Mouse (Mus musculus): Measurements from ENCODE around the gene Pnkp.

Pnkp gene

DNA sequence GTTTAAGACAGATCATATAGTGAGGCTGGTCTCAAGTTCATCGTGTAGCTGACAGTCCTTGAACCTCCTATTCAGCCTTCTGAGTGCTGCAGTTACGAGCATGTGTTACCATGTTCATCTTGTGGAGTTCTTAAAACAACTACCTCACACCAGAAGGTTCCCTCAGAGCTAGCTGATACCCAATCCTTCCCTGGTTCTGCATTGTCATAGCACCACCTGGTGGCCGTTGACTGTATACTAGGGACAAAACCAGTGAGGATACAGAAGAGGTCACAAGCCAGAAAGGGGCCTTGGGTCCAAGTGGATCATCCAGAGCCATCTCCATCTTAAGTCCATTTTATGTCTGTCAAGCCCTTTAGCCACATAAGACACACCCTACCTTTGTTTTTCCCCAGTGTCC is 32.1 kb upstream of the Pnkp start:
- in situ Hi-C loops (cut with MboI, MseI), result loop anchor here in 1 of 2 experiments (5.0 kb wide), 1 partner anchor 103 kb away; no protein-coding TSS in a partner anchor

DNA sequence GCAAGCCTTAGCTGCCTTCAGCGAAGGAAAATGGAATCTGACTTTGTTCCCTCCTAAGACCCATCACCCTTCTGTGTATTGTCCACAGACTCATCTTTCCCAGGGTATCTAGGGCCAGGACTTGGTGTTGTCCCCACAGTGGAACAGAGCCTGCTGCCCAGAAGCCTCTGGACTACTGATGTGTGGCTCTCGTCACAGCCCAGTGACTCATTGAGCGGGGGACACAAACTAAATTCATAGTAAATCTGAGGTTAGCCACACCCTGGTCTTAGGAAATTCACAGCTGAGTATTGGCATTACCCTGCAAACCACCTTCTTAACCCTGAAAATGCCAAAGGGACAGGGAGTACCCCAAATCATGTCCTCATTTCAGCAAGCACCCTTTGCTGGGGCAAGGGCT is 30.2 kb upstream of the Pnkp start:
- in situ Hi-C loops (cut with MboI, MseI), result loop anchor here in 1 of 2 experiments (5.0 kb wide), 1 partner anchor 104 kb away; no protein-coding TSS in a partner anchor

DNA sequence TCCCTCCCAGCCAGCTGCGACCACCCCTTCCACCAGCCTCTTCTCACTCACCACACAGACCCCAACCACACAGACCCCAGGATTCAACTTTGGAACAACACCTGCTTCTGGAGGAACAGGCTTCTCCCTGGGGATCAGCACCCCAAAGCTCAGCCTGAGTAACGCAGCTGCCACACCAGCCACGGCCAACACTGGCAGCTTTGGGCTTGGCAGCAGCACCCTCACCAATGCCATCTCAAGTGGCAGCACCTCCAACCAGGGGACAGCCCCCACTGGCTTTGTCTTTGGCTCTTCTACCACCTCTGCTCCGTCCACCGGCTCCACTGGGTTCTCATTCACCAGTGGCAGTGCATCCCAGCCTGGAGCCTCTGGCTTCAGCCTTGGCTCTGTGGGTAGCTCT is 28.2 kb upstream of the Pnkp start:
- in situ Hi-C loops (cut with MboI, MseI), result loop anchor here in 1 of 2 experiments (5.0 kb wide), 1 partner anchor 106 kb away; no protein-coding TSS in a partner anchor

DNA sequence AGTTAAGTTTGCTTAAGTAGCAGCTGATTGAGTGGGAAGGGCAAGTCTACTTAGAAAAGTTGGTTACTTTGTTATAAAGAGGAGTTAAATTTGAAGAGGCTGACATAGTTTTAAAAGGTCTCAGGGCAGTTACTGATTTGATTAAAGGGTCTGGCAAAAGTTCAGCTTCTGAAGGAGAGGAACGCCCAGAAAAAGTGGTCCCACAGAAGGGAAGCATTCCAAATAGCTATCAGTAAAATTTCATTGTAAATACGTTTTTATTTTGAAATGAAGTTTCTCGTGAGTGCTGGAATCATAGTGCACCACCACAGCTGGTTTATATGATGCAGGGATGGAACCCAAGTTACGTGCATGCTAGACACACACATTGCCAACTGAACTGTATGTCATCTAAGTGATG is 24.2 kb upstream of the Pnkp start:
- in situ Hi-C loops (cut with MboI, MseI), result no loop called here

DNA sequence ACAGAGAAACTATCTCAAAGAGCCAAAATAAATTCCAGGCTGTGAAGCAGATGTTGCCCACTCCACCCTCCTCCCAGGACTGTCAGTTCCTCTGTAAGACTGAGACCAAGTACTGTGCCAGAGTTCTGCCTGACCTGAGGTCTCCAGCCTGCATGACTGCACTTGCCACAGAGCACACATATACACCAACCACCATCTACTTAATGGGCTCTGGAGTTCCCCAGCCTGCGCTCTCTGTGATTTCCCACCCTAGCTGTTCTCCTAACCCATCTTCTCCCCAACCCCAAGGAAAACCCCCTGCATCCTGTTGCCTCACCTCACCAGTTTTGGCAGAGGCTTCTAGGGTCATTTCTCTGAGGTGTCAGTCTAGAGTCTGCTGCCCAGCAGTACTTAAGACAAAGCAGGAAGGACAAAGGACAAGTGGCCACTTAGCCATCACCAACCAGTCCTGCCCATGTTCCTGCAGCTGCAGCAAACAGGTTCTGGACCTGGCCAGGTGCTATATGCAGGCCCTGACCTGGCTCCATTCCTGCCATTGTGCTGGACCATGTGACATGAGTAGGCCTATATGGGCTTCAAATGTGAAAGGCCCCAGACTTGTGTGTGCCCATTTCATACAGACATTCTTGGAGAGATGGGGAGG is 21.4 kb upstream of the Pnkp start:
- in situ Hi-C loops (cut with MboI, MseI), result no loop called here

DNA sequence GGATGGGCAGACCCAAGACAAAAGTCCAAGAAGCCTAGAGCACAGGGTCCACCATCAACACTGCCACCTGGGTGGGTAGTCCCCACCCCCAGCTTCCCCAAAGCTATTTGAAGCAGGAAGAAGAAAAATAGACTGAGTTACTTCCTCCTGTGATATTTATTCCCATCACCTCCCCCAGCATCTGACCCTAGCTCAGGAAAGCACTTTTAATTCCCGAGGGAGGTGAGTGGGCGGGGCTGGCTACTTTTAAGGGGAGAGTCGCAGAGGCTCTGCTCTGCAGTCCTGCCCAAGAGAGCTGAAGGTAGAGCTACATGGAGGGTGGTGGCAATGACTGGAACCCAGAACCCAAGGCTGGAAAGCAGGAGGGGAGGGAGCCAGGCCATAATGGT is 20.9 kb upstream of the Pnkp start:
- in situ Hi-C loops (cut with MboI, MseI), result no loop called here

DNA sequence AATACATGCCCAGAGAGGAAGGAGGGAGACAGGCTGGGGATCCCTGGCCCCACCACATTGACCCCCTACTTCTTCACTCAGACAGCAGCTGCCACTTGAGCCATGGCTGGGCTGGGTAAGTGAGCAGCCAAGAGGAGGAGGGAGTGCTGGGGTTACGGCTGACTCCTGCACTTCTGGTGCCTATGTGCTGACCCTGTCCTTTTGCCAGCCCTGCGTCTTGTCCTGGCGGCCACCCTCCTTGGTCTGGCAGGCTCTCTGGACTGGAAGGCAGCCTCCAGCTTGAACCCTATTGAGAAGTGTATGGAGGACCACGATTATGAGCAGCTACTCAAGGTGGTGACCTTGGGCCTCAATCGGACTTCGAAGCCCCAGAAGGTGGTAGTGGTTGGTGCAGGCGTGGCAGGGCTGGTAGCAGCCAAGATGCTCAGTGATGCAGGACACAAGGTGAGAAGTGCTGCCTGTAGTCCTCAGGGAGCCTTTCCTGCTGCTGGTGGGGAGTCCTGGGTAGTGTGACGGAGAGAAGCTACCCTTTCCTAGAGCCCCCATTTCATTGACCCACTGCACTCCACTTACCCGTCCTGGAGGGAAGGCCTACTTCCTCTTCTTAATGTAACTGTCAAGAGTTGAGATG is 20.4 kb upstream of the Pnkp start:
- in situ Hi-C loops (cut with MboI, MseI), result no loop called here

DNA sequence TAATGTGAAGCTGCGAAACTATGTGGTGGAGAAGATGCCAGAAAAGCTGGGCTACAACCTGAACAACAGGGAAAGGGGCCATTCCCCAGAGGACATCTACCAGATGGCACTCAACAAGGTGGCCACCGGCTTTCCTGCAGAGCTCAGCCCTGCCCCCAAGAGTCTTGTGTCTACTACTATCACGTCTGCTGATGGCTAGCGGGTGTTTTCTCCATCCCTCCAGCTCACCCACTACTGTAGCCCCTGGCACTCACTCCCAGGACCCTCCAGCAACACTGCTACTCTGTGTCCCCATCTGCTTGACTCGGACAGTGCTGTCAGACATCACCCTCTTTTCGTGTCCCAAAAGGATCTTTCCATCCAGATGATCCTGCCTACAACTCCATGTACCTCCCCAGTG is 18.9 kb upstream of the Pnkp start:
- in situ Hi-C loops (cut with MboI, MseI), result no loop called here

DNA sequence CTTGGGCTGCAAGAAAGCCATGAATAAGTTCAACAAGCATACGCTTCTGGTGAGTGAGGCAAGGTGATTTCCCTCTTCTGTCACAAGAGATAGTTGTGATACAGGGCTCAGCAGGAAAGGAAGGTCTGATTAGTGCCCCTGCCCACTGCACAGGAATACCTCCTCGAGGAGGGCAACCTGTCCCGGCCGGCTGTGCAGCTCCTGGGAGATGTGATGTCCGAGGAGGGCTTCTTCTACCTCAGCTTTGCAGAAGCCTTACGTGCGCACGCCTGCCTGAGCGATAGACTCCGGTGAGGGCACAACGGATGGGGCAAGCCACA is 17.8 kb upstream of the Pnkp start:
- in situ Hi-C loops (cut with MboI, MseI), result no loop called here

DNA sequence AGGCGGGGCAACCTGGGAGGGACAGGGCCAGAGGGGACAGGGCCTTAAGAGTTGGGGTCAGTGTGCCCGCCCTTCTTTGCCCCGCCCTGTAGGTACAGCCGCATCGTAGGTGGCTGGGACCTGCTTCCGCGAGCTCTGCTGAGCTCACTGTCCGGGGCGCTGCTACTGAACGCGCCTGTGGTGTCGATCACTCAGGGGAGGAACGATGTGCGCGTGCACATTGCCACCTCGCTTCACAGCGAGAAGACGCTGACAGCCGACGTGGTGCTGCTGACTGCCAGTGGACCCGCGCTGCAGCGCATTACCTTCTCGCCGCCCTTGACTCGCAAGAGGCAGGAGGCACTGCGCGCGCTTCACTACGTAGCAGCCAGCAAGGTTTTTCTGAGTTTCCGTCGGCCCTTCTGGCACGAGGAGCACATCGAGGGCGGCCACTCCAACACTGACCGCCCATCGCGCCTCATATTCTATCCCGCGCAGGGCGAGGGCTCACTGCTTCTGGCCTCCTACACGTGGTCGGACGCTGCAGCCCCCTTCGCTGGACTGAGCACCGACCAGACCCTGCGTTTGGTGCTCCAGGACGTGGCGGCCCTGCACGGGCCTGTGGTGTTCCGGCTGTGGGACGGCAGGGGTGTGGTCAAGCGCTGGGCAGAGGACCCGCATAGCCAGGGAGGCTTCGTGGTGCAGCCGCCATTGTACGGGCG is 17.3 kb upstream of the Pnkp start:
- in situ Hi-C loops (cut with MboI, MseI), result no loop called here

DNA sequence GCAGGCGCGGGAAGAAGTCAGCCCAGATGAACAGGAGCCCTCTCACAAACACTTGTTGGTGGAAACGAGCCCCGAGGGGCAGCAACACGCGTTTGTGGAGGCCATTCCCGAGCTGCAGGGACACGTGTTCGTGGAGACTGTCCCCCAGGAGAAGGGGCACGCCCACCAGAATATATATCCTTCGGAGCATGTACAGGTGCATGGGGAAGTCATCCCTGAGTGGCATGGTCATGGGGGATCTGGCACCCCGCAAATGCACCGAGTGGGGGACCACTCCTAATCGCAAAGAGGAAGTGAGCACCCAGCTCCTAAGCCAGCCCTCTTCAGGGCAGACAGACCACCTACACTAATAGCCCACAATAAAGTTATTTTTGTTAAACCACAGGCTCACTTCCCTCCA is 16.5 kb upstream of the Pnkp start:
- in situ Hi-C loops (cut with MboI, MseI), result no loop called here

DNA sequence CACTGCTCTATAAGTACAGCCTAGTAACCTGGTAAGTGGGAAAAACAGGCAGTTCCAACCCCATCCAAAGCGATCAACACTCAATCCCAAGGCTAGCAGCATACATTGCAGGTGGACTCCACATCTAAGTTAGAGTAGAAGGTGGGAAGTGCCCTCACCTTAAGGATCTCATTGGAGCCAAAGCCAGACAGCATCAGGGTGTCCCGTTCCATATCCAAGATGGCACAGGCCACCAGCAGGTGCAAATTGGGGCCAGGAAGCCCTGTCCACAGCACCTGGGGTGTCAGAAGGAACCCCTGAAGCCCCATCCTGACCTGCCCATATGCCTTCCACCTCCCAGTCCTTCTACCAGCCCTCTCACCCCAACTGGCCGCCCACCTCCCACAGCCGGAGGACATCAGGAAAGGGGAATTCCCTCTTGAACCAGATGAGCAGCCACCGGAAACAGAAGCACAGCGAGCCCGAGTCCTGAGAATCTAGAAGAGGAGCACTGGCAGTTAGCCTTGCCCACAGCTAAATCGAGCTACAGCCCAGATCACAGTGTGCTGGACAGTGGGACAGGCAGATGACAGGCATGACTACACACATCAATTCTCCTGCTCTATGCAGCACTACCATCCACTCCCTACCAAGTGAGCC is 15.0 kb upstream of the Pnkp start:
- in situ Hi-C loops (cut with MboI, MseI), result no loop called here

DNA sequence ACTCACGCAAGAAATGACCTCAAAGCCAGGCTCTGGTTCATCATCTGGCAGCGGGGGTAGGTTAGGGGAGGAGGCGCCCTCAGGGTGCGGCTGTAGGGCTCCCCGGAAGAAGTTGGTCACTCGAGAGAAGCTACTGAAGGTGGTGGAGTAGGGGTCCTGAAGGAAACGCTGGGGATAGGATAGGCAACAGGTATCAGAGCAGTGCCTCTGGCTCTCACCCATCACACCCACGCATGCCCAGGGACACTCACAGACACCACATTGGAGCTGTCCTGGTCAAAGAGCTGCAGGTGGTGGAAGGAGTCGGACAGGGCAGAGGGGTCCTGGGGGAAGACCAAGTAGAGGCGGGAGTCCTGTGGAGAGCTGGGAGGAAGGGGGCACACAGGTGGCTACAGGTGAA is 11.9 kb upstream of the Pnkp start:
- in situ Hi-C loops (cut with MboI, MseI), result no loop called here

DNA sequence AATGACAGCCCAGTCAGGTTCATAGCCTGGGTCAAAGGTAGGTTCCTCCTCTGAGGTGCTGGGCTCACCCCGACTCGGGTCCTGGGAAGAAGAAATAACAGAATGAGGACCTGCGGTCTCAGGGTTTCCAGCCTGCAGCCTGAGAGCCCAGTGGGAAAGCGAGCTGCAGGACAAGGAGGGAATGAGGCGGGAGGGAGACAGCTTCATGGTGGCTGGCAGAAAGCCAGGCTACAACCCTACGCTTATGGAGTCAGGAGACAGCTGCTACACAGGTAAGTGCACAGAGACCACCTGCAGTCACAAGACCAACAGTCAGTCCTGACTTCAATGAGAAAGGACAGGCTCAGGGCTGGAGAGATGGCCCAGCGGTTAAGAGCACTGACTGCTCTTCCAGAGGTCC is 10.1 kb upstream of the Pnkp start:
- in situ Hi-C loops (cut with MboI, MseI), result no loop called here

DNA sequence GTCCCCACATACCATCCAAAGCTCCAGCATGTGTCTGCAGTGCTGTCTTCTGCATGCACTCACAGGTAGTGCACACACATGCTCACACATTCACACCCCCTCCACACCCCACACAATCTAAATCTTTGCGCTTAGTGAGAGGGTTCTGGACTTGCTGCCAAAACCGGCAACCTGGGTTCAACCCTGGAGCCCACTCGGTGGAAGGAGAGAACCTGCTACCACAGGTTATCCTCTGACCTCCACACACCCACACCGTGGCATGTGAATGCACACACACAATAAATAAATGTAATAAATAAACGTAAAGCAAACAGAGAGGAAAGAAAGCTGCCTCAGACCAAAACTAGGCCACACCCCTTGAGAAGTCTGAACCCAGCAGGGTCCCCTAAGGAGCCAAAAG is 9.2 kb upstream of the Pnkp start:
- in situ Hi-C loops (cut with MboI, MseI), result no loop called here

DNA sequence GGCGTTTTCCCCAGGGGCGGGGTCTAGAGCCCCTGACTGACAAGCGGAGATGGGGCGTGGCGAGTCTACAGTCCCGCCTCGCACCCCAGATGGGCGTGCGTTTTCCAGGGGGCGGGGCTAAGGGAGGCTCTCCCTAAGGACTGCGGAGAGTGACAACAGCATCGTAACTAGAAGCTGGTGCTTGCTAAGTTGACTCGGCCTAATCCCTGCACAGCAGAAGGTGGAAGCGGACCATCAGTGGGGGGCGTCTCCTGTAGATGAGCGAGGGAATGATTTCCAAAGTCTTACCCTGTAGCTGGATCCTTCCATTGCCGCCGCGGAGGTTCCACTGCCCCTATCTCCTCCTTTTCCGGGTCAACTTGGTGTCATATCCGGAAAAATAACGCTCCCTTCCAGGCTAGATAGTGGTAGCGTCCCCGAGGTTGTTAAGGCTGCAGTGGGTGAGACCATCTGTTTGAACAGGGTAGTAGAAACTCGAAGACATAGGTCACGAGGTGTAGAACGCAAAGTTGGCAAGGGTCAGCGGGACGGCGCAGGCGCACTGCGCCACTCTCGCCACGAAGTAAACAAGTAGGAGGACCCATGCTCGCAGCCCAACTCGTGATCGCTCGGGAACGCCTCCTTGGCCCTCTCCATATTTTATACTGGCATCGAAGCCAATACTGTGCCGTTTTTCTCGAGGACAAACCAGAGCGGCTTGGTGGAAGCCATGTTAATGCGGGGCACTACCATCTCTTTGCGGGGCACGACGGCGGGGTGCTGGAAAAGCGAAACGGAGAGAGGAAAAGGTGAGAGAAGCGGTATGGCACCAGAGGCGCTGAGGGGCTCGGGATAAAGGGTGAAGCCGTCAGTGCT is 8.2 kb upstream of the Pnkp start, which contains the start of the genes Akt1s1 and Tbc1d17:
Akt1s1 (plus strand) TSS at position 431 of the 855 bp plus-strand sequence.
Tbc1d17 (minus strand) TSS at position 519 of the 855 bp plus-strand sequence.
- in situ Hi-C loops (cut with MboI, MseI), result no loop called here

DNA sequence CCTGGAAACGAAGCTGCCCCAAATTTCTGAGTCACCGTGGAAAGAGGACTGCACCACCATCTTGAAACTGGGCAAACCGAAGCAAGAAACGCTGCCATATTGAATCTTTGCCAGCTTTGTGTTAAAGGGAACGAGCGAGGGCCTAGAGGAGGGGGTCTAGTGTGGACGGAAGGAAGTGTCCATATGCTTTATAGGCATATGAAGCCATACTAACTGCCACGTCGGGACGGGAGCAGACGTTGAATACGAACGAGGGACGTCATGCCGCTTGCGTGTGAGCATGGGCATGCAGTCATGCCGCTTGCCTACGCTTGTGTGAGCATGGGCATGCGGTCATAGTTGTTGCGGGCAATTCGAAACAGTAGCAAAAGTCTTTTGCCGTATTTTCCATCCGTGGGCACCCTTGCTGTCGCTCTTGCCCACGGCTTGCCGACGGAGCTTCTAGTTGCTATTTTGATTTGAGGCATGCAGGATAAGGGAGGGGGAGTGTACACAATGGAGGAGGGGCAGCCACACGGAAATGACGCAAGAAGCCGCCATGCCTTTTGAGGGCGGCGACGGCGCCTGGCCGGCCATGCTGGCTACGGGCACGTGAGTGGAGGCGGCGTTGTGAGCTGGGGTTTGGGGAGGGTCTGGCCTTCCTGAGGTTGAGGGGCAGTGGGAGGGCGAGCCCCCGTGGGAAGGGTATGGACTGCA is 7.4 kb upstream of the Pnkp start:
- in situ Hi-C loops (cut with MboI, MseI), result loop anchor here in 1 of 2 experiments (5.0 to 10.0 kb wide), 6 partner anchors 102 to 1055 kb away; partner anchors contain the start of genes Fam83e, Klk8, Klk9 and Nr1h2

DNA sequence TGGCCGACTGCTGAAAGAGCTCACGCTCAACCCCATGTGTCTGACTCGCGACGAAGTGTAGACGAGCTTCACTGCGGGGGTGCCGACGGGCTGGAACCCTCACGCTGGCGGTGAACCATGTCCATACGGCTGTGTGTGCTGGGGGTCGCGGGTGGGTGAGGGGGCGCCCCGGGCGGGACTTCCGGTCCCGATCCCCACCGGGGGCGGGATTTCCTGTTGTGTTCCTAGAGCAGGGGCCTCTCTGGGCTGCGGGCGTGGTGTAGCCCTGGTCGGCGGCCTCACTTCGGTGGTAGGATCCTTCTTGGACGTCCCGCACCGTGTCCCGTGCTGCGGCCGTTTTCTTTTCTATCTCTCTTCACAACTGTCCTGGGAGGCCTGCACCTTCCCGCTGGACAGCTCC is 6.8 kb upstream of the Pnkp start:
- in situ Hi-C loops (cut with MboI, MseI), result loop anchor here in 1 of 2 experiments (5.0 to 10.0 kb wide), 6 partner anchors 103 to 1055 kb away; partner anchors contain the start of genes Fam83e, Klk8, Klk9 and Nr1h2

DNA sequence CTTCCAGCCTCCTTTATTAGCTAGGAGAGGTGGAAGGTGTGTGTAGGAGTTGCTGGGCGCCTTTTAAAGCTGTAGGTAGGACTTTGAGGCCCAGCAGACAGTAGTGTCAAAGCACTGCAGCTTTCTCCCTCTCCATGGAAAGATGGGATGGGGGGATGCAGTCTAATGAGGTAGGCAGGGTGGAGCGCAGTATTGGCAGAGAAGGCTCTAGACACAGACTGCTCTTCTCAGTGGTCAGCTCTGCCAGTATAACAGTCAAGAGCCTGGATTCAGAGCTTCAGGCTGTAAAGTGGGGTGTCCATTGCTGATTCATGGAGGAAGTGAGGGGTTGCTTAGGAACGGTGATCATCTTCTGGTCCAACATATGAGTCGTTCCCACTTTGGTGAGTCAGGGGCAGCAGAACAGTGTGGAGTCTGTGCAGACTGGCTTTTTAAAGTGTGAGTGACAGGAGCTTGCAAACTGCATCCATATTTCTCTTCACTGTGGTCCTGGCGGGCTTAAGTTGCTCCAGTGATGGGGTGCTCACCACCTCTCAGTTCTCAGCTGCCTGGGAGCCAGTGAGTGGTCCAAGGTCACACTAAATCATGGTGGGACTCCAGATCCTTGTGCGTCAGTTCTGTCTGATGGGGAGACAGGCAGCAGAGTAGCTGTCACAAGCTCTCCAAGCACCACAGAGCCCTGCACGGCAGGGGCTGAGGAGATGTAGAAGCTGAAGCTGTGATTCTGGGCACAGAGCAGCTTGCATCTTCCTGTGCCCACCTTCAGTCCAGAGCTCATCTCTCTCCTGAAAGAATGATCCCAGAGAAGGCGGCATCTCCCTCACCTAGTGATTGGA is 5.9 kb upstream of the Pnkp start:
- in situ Hi-C loops (cut with MboI, MseI), result loop anchor here in 1 of 2 experiments (5.0 to 10.0 kb wide), 6 partner anchors 104 to 1056 kb away; partner anchors contain the start of genes Fam83e, Klk8, Klk9 and Nr1h2

All from T-helper 17 cell (primary cell).